32 mouse cellular contexts compared by ENCODE assay signal in the genomic region with DNA sequence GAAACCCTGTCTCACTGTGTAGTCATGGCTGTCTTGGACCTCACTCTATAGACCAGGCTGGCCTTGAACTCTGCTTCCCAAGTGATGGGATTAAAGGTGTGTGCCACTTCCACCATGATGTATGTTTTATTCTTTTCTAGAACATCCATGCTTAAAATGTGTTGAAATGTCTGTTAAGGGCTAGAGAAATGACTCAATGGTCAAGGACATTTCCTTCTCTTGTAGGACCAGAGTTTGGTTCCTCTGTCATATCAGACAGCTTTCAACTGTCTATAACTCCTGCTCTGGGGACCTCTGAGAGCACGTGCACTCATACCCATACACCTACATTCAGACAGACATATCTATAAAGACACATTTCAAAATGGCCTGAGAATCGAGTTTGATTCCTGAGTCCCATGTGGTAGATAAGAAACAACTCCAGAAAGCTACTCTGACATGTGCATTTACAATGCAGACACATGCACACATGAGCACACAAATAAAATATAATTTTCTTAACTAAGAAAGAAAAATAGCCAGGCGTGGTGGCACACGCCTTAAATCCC. TPM values are rescaled to one million over a fixed set of nuclear protein-coding genes. Genes with fewer than 3 reads are reported as not detected.
DNase-seq lines count a peak whose midpoint lies in the region; ATAC-seq and TF ChIP-seq lines count a peak whose summit lies in the region.
"Had no signal": no experiment of that assay in that cellular context is flagged by ENCODE, and none has a peak within 500 bp of the region (broad histone marks: within the 10 kb centered on the region; RNA-seq: fewer than 3 reads in every experiment).

No protein-coding gene starts in this region.

- no peak overlapping the region for H3K4me3 ChIP-seq in limb, embryonic 15.5 days
- H3K4me3 ChIP-seq in limb, embryonic 10.5 days: no peak overlapping the region
- H3K4me3 ChIP-seq in liver, embryonic 11.5 days (ENCODE audit: low read depth, low read length): no peak overlapping the region
- no peak overlapping the region for H3K4me3 ChIP-seq in liver, embryonic 16.5 days (ENCODE audit: low read depth, low read length)
- no peak overlapping the region for H3K4me3 ChIP-seq in stomach, postnatal 0 days (ENCODE audit: low read depth, low read length)
- H3K4me3 ChIP-seq in heart, adult 2 months: no peak overlapping the region
- H3K4me3 ChIP-seq: embryonic facial prominence, embryonic 13.5 days; forebrain, embryonic 10.5 days; forebrain, embryonic 15.5 days; gastrocnemius, adult 2 months; heart, embryonic 10.5 days; heart, embryonic 15.5 days; hindbrain, embryonic 13.5 days; midbrain, embryonic 12.5 days; stomach, embryonic 15.5 days had no signal

- H3K27me3 ChIP-seq in limb, embryonic 15.5 days: no peaks in the 10 kb centered on the region
- H3K27me3 ChIP-seq in limb, embryonic 10.5 days (ENCODE audit: low read depth, poor library complexity, severe bottlenecking): no peaks in the 10 kb centered on the region
- H3K27me3 ChIP-seq in liver, embryonic 11.5 days (replicated peaks; ENCODE audit: control insufficient read depth, insufficient read depth, low read length): no peaks in the 10 kb centered on the region
- H3K27me3 ChIP-seq in liver, embryonic 16.5 days (ENCODE audit: control insufficient read depth, insufficient read depth, low read depth, low read length): no peaks in the 10 kb centered on the region
- no peaks in the 10 kb centered on the region for H3K27me3 ChIP-seq in stomach, postnatal 0 days (ENCODE audit: control insufficient read depth, insufficient read depth, low read length)
- H3K27me3 ChIP-seq in heart, adult 2 months (ENCODE audit: control insufficient read depth, insufficient read depth, low read length): no peaks in the 10 kb centered on the region
- H3K27me3 ChIP-seq: embryonic facial prominence, embryonic 13.5 days; forebrain, embryonic 15.5 days; heart, embryonic 15.5 days; hindbrain, embryonic 13.5 days; midbrain, embryonic 12.5 days; Patski; stomach, embryonic 15.5 days had no signal

- no peak for ATAC-seq in limb, embryonic 15.5 days (ENCODE audit: insufficient number of reproducible peaks, low FRiP score, low TSS enrichment, low read depth)
- ATAC-seq in liver, embryonic 11.5 days (replicated peaks; ENCODE audit: low FRiP score): peak; percentile 71
- ATAC-seq in liver, embryonic 16.5 days (ENCODE audit: low read depth): peak; percentile 51
- ATAC-seq in stomach, postnatal 0 days (ENCODE audit: low FRiP score, low TSS enrichment): no peak
- ATAC-seq: forebrain, embryonic 15.5 days; intestine, embryonic 16.5 days; Patski had no signal

- peaks cover 7% of the 10 kb centered on the region for H3K4me1 ChIP-seq in limb, embryonic 15.5 days
- 0 out of 2 replicates have a peak, but pooled peaks cover 3% of the 10 kb centered on the region for H3K4me1 ChIP-seq in limb, embryonic 10.5 days
- peaks cover 32% of the 10 kb centered on the region for H3K4me1 ChIP-seq in liver, embryonic 11.5 days (replicated peaks; ENCODE audit: control insufficient read depth, insufficient read depth, low read length)
- H3K4me1 ChIP-seq in liver, embryonic 16.5 days (ENCODE audit: control insufficient read depth, low read depth, low read length): peaks cover 49% of the 10 kb centered on the region
- no peaks in the 10 kb centered on the region for H3K4me1 ChIP-seq in stomach, postnatal 0 days (replicated peaks; ENCODE audit: control insufficient read depth, insufficient read depth)
- H3K4me1 ChIP-seq in heart, adult 2 months (ENCODE audit: control insufficient read depth, insufficient read depth, low read length): peaks cover 9% of the 10 kb centered on the region
- H3K4me1 ChIP-seq: forebrain, embryonic 10.5 days had no signal

- no peak for TF ChIP-seq POLR2A in heart, adult 2 months (IDR thresholded peaks at IDR 0.05; ENCODE audit: insufficient read depth, low read depth, low read length)

- 94% methylated on average over 4 of the region's 4 CpGs for WGBS in limb, embryonic 15.5 days
- WGBS in limb, embryonic 10.5 days: 93% methylated on average over 4 of the region's 4 CpGs
- WGBS in liver, embryonic 11.5 days: 71% methylated on average over 4 of the region's 4 CpGs
- 39% methylated on average over 4 of the region's 4 CpGs for WGBS in liver, embryonic 16.5 days (ENCODE audit: insufficient replicate concordance)
- WGBS in stomach, postnatal 0 days: 89% methylated on average over 4 of the region's 4 CpGs
- 76% methylated on average over 4 of the region's 4 CpGs for WGBS in heart, adult 2 months

- TF ChIP-seq CTCF in stomach, postnatal 0 days (IDR thresholded peaks at IDR 0.05; ENCODE audit: low read depth): no peak
- no peak for TF ChIP-seq CTCF in heart, adult 2 months (IDR thresholded peaks at IDR 0.05)

- H3K36me3 ChIP-seq in limb, embryonic 15.5 days: peaks cover 17% of the 10 kb centered on the region
- H3K36me3 ChIP-seq in limb, embryonic 10.5 days: peaks cover 43% of the 10 kb centered on the region
- peaks cover 18% of the 10 kb centered on the region for H3K36me3 ChIP-seq in liver, embryonic 11.5 days (ENCODE audit: control insufficient read depth, insufficient read depth, low read length)
- H3K36me3 ChIP-seq in liver, embryonic 16.5 days (ENCODE audit: control insufficient read depth, insufficient read depth): peaks cover 15% of the 10 kb centered on the region
- H3K36me3 ChIP-seq in stomach, postnatal 0 days (ENCODE audit: control insufficient read depth, insufficient read depth, low read length): no peaks in the 10 kb centered on the region
- peaks cover 19% of the 10 kb centered on the region for H3K36me3 ChIP-seq in heart, adult 2 months (ENCODE audit: control insufficient read depth, insufficient read depth, low read length)

- peak overlapping the region; percentile 2; the same call in 1 of the 2 replicates for H3K27ac ChIP-seq in limb, embryonic 15.5 days
- no peak overlapping the region for H3K27ac ChIP-seq in limb, embryonic 10.5 days
- H3K27ac ChIP-seq in liver, embryonic 11.5 days (ENCODE audit: low read depth, low read length): no peak overlapping the region
- H3K27ac ChIP-seq in liver, embryonic 16.5 days (ENCODE audit: low read length): peak overlapping the region; percentile 47
- 0 out of 2 replicates have a peak overlapping the region, but pooled peaks have one; percentile 35 for H3K27ac ChIP-seq in stomach, postnatal 0 days (replicated peaks)
- no peak overlapping the region for H3K27ac ChIP-seq in heart, adult 2 months
- H3K27ac ChIP-seq: embryonic facial prominence, embryonic 13.5 days; forebrain, embryonic 10.5 days; forebrain, embryonic 15.5 days; heart, embryonic 10.5 days; heart, embryonic 15.5 days; hindbrain, embryonic 13.5 days; kidney, postnatal 0 days; midbrain, embryonic 12.5 days; stomach, embryonic 15.5 days had no signal

- intact Hi-C loops in heart, adult 2 months (cut with DNase I): no loop called here

- H3K4me2 ChIP-seq in limb, embryonic 15.5 days: no peak overlapping the region
- H3K4me2 ChIP-seq in liver, embryonic 11.5 days: peak overlapping the region; percentile 10
- H3K4me2 ChIP-seq in liver, embryonic 16.5 days (ENCODE audit: low read depth, low read length): peak overlapping the region; percentile 4; the same call in 1 of the 2 replicates
- H3K4me2 ChIP-seq in stomach, postnatal 0 days (replicated peaks; ENCODE audit: low read depth): no peak overlapping the region
- H3K4me2 ChIP-seq: embryonic facial prominence, embryonic 13.5 days; forebrain, embryonic 15.5 days; heart, embryonic 15.5 days; hindbrain, embryonic 13.5 days; midbrain, embryonic 12.5 days; stomach, embryonic 15.5 days had no signal

- TF ChIP-seq EP300 in stomach, postnatal 0 days (optimal IDR thresholded peaks at IDR 0.05): no peak
- TF ChIP-seq EP300 in heart, adult 2 months (IDR thresholded peaks at IDR 0.05; ENCODE audit: insufficient read depth, low read depth, low read length): no peak

- H3K79me2 ChIP-seq in heart, adult 2 months (replicated peaks; ENCODE audit: control insufficient read depth, insufficient read depth, low read length): peaks cover 9% of the 10 kb centered on the region

- no peak overlapping the region for H3K9ac ChIP-seq in limb, embryonic 15.5 days
- H3K9ac ChIP-seq in liver, embryonic 11.5 days (ENCODE audit: low read depth, low read length): no peak overlapping the region
- no peak overlapping the region for H3K9ac ChIP-seq in liver, embryonic 16.5 days (ENCODE audit: low read depth, low read length)
- no peak overlapping the region for H3K9ac ChIP-seq in stomach, postnatal 0 days (ENCODE audit: low read length)
- no peak overlapping the region for H3K9ac ChIP-seq in heart, adult 2 months (ENCODE audit: low read depth, low read length)
- H3K9ac ChIP-seq: embryonic facial prominence, embryonic 13.5 days; forebrain, embryonic 15.5 days; heart, embryonic 15.5 days; hindbrain, embryonic 13.5 days; midbrain, embryonic 12.5 days; stomach, embryonic 15.5 days had no signal

- no peak for DNase-seq in limb, embryonic 10.5 days (ENCODE audit: low spot score)
- DNase-seq in liver, embryonic 11.5 days (ENCODE audit: low spot score): no peak
- no peak for DNase-seq in stomach, postnatal 0 days (ENCODE audit: low spot score)
- no peak for DNase-seq in heart, adult 2 months
- DNase-seq in lung, postnatal 25 days (ENCODE audit: low spot score): no peak
- no peak for DNase-seq in adrenal gland, adult 2 months
- DNase-seq: adrenal gland, postnatal 14 days; cerebellum, adult 11-12 months; cerebellum, adult 9-11 months; gastrocnemius, adult 2 months; kidney, adult 8-10 months; layer of hippocampus, adult 9-11 months; lung, adult 2 months; lung, postnatal 10 days; retina, postnatal 1 day; right cerebral cortex, postnatal 25 days; thymus, adult 18-20 months; thymus, postnatal 25 days had no signal

- no peaks in the 10 kb centered on the region for H3K9me3 ChIP-seq in limb, embryonic 15.5 days
- H3K9me3 ChIP-seq in limb, embryonic 10.5 days (replicated peaks): no peaks in the 10 kb centered on the region
- H3K9me3 ChIP-seq in liver, embryonic 11.5 days (ENCODE audit: control insufficient read depth, low read length): no peaks in the 10 kb centered on the region
- no peaks in the 10 kb centered on the region for H3K9me3 ChIP-seq in liver, embryonic 16.5 days (replicated peaks; ENCODE audit: control insufficient read depth, low read length)
- no peaks in the 10 kb centered on the region for H3K9me3 ChIP-seq in stomach, postnatal 0 days (ENCODE audit: control insufficient read depth, low read length)
- H3K9me3 ChIP-seq: embryonic facial prominence, embryonic 13.5 days; forebrain, embryonic 10.5 days; forebrain, embryonic 15.5 days; G1E; heart, embryonic 10.5 days; heart, embryonic 15.5 days; hindbrain, embryonic 13.5 days; stomach, embryonic 15.5 days had no signal

RNA-seq across cellular contexts. Expression of a gene that starts 9.3 kb away (rescaled TPM):
- polyA plus RNA-seq in limb, embryonic 15.5 days (2015; fragmentation: Nextera tagmentation; extraction: Ambion mirVana): 36.5 and 38.9 TPM in 2 replicates
- polyA plus RNA-seq in limb, embryonic 10.5 days (2016; fragmentation: Nextera tagmentation; extraction: Ambion mirVana): 32.0 and 39.5 TPM in 2 replicates
- 59.4 and 60.0 TPM in 2 replicates for polyA plus RNA-seq in liver, embryonic 11.5 days (2014; fragmentation: Nextera tagmentation; extraction: Ambion mirVana)
- polyA plus RNA-seq in liver, embryonic 16.5 days (2015; fragmentation: Nextera tagmentation; extraction: Ambion mirVana): 23.6 and 24.6 TPM in 2 replicates
- 24.7 and 25.2 TPM in 2 replicates for polyA plus RNA-seq in stomach, postnatal 0 days (2015; fragmentation: Nextera tagmentation; extraction: Ambion mirVana)
- total RNA-seq in heart, adult 2 months (2021): 10 to 100 TPM; 74.9 to 85.1 TPM
- 17.3 and 36.7 TPM in 2 replicates for polyA plus RNA-seq in heart, adult 2 months (2012; rRNA removed)
- 10 to 100 TPM; 70.7 to 81.7 TPM for total RNA-seq in adrenal gland, adult 2 months (2021)
- polyA plus RNA-seq in adrenal gland, adult 2 months (2012; rRNA removed): 6.3 and 8.0 TPM in 2 replicates

Comparison
In these comparisons a context has a peak if more than half of its experiments do, and no peak if none do; other contexts are left out.
1. H3K27ac ChIP-seq: peak in limb, embryonic 15.5 days (single experiment), liver, embryonic 16.5 days (single experiment) and stomach, postnatal 0 days (single experiment); none in limb, embryonic 10.5 days (single experiment), liver, embryonic 11.5 days (single experiment) and heart, adult 2 months (single experiment).
2. ATAC-seq: peak in liver, embryonic 11.5 days (single experiment) and liver, embryonic 16.5 days (single experiment); none in limb, embryonic 15.5 days (single experiment) and stomach, postnatal 0 days (single experiment).
3. H3K4me2 ChIP-seq: peak in liver, embryonic 11.5 days (single experiment) and liver, embryonic 16.5 days (single experiment); none in limb, embryonic 15.5 days (single experiment) and stomach, postnatal 0 days (single experiment).